Mouse (Mus musculus): ENCODE measurements around the gene Rpl36a. TPM values are rescaled to one million over a fixed set of nuclear protein-coding genes. Genes with fewer than 3 reads are reported as not detected.

Rpl36a gene
- polyA plus RNA-seq, 1 experiment from 2014 or later = 352 TPM

Other genes starting within 250 kb of the Rpl36a start
- gene Drp2, start 181.1 kb upstream of the Rpl36a start, polyA plus RNA-seq (2016; fragmentation: Nextera tagmentation; extraction: Ambion mirVana) = 1.4 and 1.8 TPM in 2 replicates
- 0.21 TPM in 1 of 2 replicates, not detected in the other for gene Taf7l, start 109.2 kb upstream of the Rpl36a start, polyA plus RNA-seq (2016; fragmentation: Nextera tagmentation; extraction: Ambion mirVana)
- 97.4 and 103 TPM in 2 replicates for gene Timm8a1, start 43.8 kb upstream of the Rpl36a start, polyA plus RNA-seq (2016; fragmentation: Nextera tagmentation; extraction: Ambion mirVana)
- 0.84 and 1.1 TPM in 2 replicates for gene Btk, start 2.1 kb upstream of the Rpl36a start, polyA plus RNA-seq (2016; fragmentation: Nextera tagmentation; extraction: Ambion mirVana)
- gene Gla, start 15.5 kb downstream of the Rpl36a start, polyA plus RNA-seq (2016; fragmentation: Nextera tagmentation; extraction: Ambion mirVana) = 5.9 and 7.2 TPM in 2 replicates
- gene Hnrnph2, start 15.5 kb downstream of the Rpl36a start, polyA plus RNA-seq (2016; fragmentation: Nextera tagmentation; extraction: Ambion mirVana) = 218 and 219 TPM in 2 replicates
- gene Armcx4, start 100.9 kb downstream of the Rpl36a start, polyA plus RNA-seq (2016; fragmentation: Nextera tagmentation; extraction: Ambion mirVana) = 6.3 and 7.1 TPM in 2 replicates
- 46.9 and 50.0 TPM in 2 replicates for gene Armcx1, start 132.3 kb downstream of the Rpl36a start, polyA plus RNA-seq (2016; fragmentation: Nextera tagmentation; extraction: Ambion mirVana)
- gene Armcx6, start 165.8 kb downstream of the Rpl36a start, polyA plus RNA-seq (2016; fragmentation: Nextera tagmentation; extraction: Ambion mirVana) = 16.1 and 19.1 TPM in 2 replicates
- 47.5 and 51.4 TPM in 2 replicates for gene Armcx3, start 170.9 kb downstream of the Rpl36a start, polyA plus RNA-seq (2016; fragmentation: Nextera tagmentation; extraction: Ambion mirVana)
- gene Armcx2, start 223.6 kb downstream of the Rpl36a start, polyA plus RNA-seq (2016; fragmentation: Nextera tagmentation; extraction: Ambion mirVana) = 79.7 and 80.8 TPM in 2 replicates